Mouse (Mus musculus): Measurements from ENCODE around the gene Rpa3.
A peak's percentile ranks its signal among the peaks of the same experiment; 100 is the strongest.

The Rpa3 gene

GRCm38 (mm10) chr6:8209047-8209865 lies 49.7 kb downstream of the Rpa3 start, which contains the start of gene Mios:
TSS of gene Mios (plus strand) at chr6:8209222.
- peak; percentile 78 to 91 for DNase-seq (ENCODE audit: low spot score in 2 of 2)
